Mouse (Mus musculus): ENCODE data around the gene Olfr412.

The Olfr412 gene

GRCm38 (mm10) chr11:74361769-74362168 is at the start of gene Olfr412:
Gene Olfr412, plus strand, starts transcription at chr11:74362069.
- no peak for DNase-seq (ENCODE audit: low read depth, low spot score)

- no peak for DNase-seq (ENCODE audit: low read depth, low spot score)
These were observed 35.8 kb upstream of the Olfr412 start for GRCm38 (mm10) chr11:74326044-74326443.

- no peak for DNase-seq (ENCODE audit: low read depth, low spot score)
These were observed 33.1 kb upstream of the Olfr412 start for GRCm38 (mm10) chr11:74328781-74329180.

- no peak for DNase-seq (ENCODE audit: low read depth, low spot score)
These were observed 23.9 kb upstream of the Olfr412 start, which contains the start of gene Olfr410 for GRCm38 (mm10) chr11:74337931-74338330. Gene Olfr410, minus strand, starts transcription at chr11:74338031.

GRCm38 (mm10) chr11:74352550-74352949 is 9.3 kb upstream of the Olfr412 start, which contains the start of gene Olfr411:
Gene Olfr411, minus strand, starts transcription at chr11:74352650.
- no peak for DNase-seq (ENCODE audit: low read depth, low spot score)

GRCm38 (mm10) chr11:74371393-74372100 is 9.7 kb downstream of the Olfr412 start:
- peak; percentile 48 for DNase-seq (ENCODE audit: low read depth, low spot score)

- no peak for DNase-seq (ENCODE audit: low read depth, low spot score)
These were observed 15.0 kb downstream of the Olfr412 start for GRCm38 (mm10) chr11:74376847-74377246.

- no peak for DNase-seq (ENCODE audit: low read depth, low spot score)
These were observed 17.5 kb downstream of the Olfr412 start for GRCm38 (mm10) chr11:74379166-74379873.

GRCm38 (mm10) chr11:74385674-74386073 is 23.8 kb downstream of the Olfr412 start:
- DNase-seq (ENCODE audit: low read depth, low spot score) = no peak

- no peak for DNase-seq (ENCODE audit: low read depth, low spot score)
These were observed 25.3 kb downstream of the Olfr412 start for GRCm38 (mm10) chr11:74387203-74387602.

- DNase-seq (ENCODE audit: low read depth, low spot score) = no peak
These were observed 30.0 kb downstream of the Olfr412 start for GRCm38 (mm10) chr11:74391899-74392298.

GRCm38 (mm10) chr11:74392903-74393302 is 31.0 kb downstream of the Olfr412 start:
- no peak for DNase-seq (ENCODE audit: low read depth, low spot score)

GRCm38 (mm10) chr11:74393489-74393888 is 31.6 kb downstream of the Olfr412 start:
- DNase-seq (ENCODE audit: low read depth, low spot score) = no peak

- no peak for DNase-seq (ENCODE audit: low read depth, low spot score)
These were observed 33.7 kb downstream of the Olfr412 start for GRCm38 (mm10) chr11:74395583-74395982.

- DNase-seq (ENCODE audit: low read depth, low spot score) = no peak
These were observed 40.3 kb downstream of the Olfr412 start for GRCm38 (mm10) chr11:74402126-74402525.

- DNase-seq (ENCODE audit: low read depth, low spot score) = peak; percentile 69
These were observed 42.3 kb downstream of the Olfr412 start for GRCm38 (mm10) chr11:74404216-74404615.

- DNase-seq (ENCODE audit: low read depth, low spot score) = no peak
These were observed 43.3 kb downstream of the Olfr412 start for GRCm38 (mm10) chr11:74405201-74405600.

GRCm38 (mm10) chr11:74408587-74409446 is 46.9 kb downstream of the Olfr412 start:
- DNase-seq (ENCODE audit: low read depth, low spot score) = peak; percentile 92

GRCm38 (mm10) chr11:74409447-74409754 is 47.5 kb downstream of the Olfr412 start:
- no peak for DNase-seq (ENCODE audit: low read depth, low spot score)

- peak; percentile 45 for DNase-seq (ENCODE audit: low read depth, low spot score)
These were observed 47.9 kb downstream of the Olfr412 start for GRCm38 (mm10) chr11:74409757-74410174.

- no peak for DNase-seq (ENCODE audit: low read depth, low spot score)
These were observed 50.1 kb downstream of the Olfr412 start for GRCm38 (mm10) chr11:74411943-74412342.

GRCm38 (mm10) chr11:74412462-74412861 is 50.6 kb downstream of the Olfr412 start:
- DNase-seq (ENCODE audit: low read depth, low spot score) = no peak

Data from skeletal muscle tissue, adult 2 months (tissue).